Mouse (Mus musculus) bone marrow, adult 2 months (tissue): ENCODE measurements around the gene Plin5. TPM values are rescaled to one million over a fixed set of nuclear protein-coding genes. Genes with fewer than 3 reads are reported as not detected.
"Not testable (repeated sequence)": the region's sequence is repeated elsewhere in the genome, so short reads cannot be mapped to it uniquely, and the experiment has no call there.

Experiments used
- H3K27ac ChIP-seq: fragments of 200-500 bp; 2 replicates; pipeline ENCODE4 v1.5.1; 2012; ENCODE audit warnings: low read depth, mild to moderate bottlenecking, control low read depth, inconsistent platforms, low read length; ENCODE audit not compliant: control insufficient read depth, poor library complexity, insufficient read depth
- H3K4me1 ChIP-seq: fragments of 200-500 bp; 2 replicates; pipeline ENCODE4 v1.6.1; 2011; ENCODE audit warnings: low read length; ENCODE audit not compliant: control insufficient read depth, insufficient read depth
- H3K4me3 ChIP-seq: fragments of 200-500 bp; replicated peaks from 2 replicates; pipeline ENCODE3; 2011; ENCODE audit warnings: mild to moderate bottlenecking, low read depth, low read length, control low read depth; ENCODE audit not compliant: control insufficient read depth
- CTCF ChIP-seq: fragments of 200-500 bp; IDR thresholded peaks from 2 replicates; pipeline ENCODE4 v1.5.1; 2011; ENCODE audit warnings: low read length, control low read depth; ENCODE audit not compliant: control insufficient read depth, insufficient read depth
- POLR2A ChIP-seq: fragments of 200-500 bp; IDR thresholded peaks from 2 replicates; pipeline ENCODE4 v1.6.1; 2011; ENCODE audit warnings: low read depth, mild to moderate bottlenecking, control low read depth, low read length, borderline replicate concordance; ENCODE audit not compliant: control insufficient read depth
- WGBS: fragments of 180-500 bp; shearing (Covaris S2); methylation state at CpG from one replicate; pipeline ENCODE4 v1.1.7; 2018; 5-methylcytosine and 5-hydroxymethylcytosine counted together
- polyA plus RNA-seq: library from polyadenylated mRNA; stranded (reverse); fragments of >200 nt; gene quantifications from 2 replicates; pipeline ENCODE4 v1.2.4, GENCODE M21; 2011; ENCODE audit warnings: low replicate concordance; ENCODE audit not compliant: missing spikeins, insufficient read depth, insufficient read length

Plin5 gene
- polyA plus RNA-seq, 1 experiment = not detected

- Histone ChIP-seq H3K27ac (no peak overlapping the region), H3K4me3 (no peak overlapping the region), H3K4me1 (no peaks in the 10 kb centered on the region; the same call in 1 of the 2 replicates)
- TF ChIP-seq CTCF (no peak), POLR2A (no peak)
- WGBS = 78% methylated on average over 2 of the region's 2 CpGs
Observed at GRCm38 (mm10) chr17:56107736-56108135, 9.7 kb downstream of the Plin5 start.

- TF ChIP-seq CTCF (no peak), POLR2A (no peak)
- no peak overlapping the region for H3K27ac ChIP-seq
- 81% methylated on average over 4 of the region's 4 CpGs for WGBS
- H3K4me1 ChIP-seq = no peaks in the 10 kb centered on the region; the same call in 1 of the 2 replicates
- H3K4me3 ChIP-seq = no peak overlapping the region
Observed at GRCm38 (mm10) chr17:56106981-56107380, 10.4 kb downstream of the Plin5 start.

- not testable (repeated sequence) for H3K4me3 ChIP-seq, H3K27ac ChIP-seq, H3K4me1 ChIP-seq
- 92% methylated on average over 4 of the region's 4 CpGs for WGBS
Observed at GRCm38 (mm10) chr17:56106436-56106835, 11.0 kb downstream of the Plin5 start.

- H3K4me3 ChIP-seq, H3K4me1 ChIP-seq, H3K27ac ChIP-seq: not testable (repeated sequence)
- 85% methylated on average over 2 of the region's 5 CpGs for WGBS
Observed at GRCm38 (mm10) chr17:56104821-56105220, 12.6 kb downstream of the Plin5 start.

GRCm38 (mm10) chr17:56103465-56104285 lies 13.7 kb downstream of the Plin5 start:
- Histone ChIP-seq H3K27ac (no peak overlapping the region), H3K4me1 (no peaks in the 10 kb centered on the region; the same call in 1 of the 2 replicates), H3K4me3 (no peak overlapping the region)
- TF ChIP-seq POLR2A (no peak), CTCF (no peak)
- WGBS = 91% methylated on average over 8 of the region's 8 CpGs

- Histone ChIP-seq H3K27ac (no peak overlapping the region), H3K4me1 (no peaks in the 10 kb centered on the region; the same call in 1 of the 2 replicates), H3K4me3 (no peak overlapping the region)
- 94% methylated on average over 9 of the region's 9 CpGs for WGBS
- TF ChIP-seq POLR2A (no peak), CTCF (no peak)
Observed at GRCm38 (mm10) chr17:56102927-56103326, 14.5 kb downstream of the Plin5 start.

GRCm38 (mm10) chr17:56102158-56102557 lies 15.2 kb downstream of the Plin5 start:
- 91% methylated on average over 5 of the region's 5 CpGs for WGBS
- H3K4me3 ChIP-seq = no peak overlapping the region
- no peak overlapping the region for H3K27ac ChIP-seq
- no peak for TF ChIP-seq CTCF
- TF ChIP-seq POLR2A = no peak
- H3K4me1 ChIP-seq = no peaks in the 10 kb centered on the region; the same call in 1 of the 2 replicates

GRCm38 (mm10) chr17:56100811-56101210 lies 16.6 kb downstream of the Plin5 start:
- TF ChIP-seq POLR2A = no peak
- TF ChIP-seq CTCF = no peak
- no peaks in the 10 kb centered on the region; the same call in 1 of the 2 replicates for H3K4me1 ChIP-seq
- WGBS = 84% methylated on average over 3 of the region's 3 CpGs
- H3K27ac ChIP-seq = no peak overlapping the region
- no peak overlapping the region for H3K4me3 ChIP-seq
